Mouse (Mus musculus) urinary bladder, postnatal 4 days (tissue): ENCODE results near the gene Ddhd1.
"Not testable (repeated sequence)": the region's sequence is repeated elsewhere in the genome, so short reads cannot be mapped to it uniquely, and the experiment has no call there.

Experiments used
- DNase-seq, 2 experiments: peaks; one replicate each; pipeline ENCODE4 v3.0.0; 2021 to 2022; ENCODE audit warnings: low spot score in 2 of 2

Ddhd1 gene

GRCm38 (mm10) chr14:45580923-45581827 is 76.8 kb downstream of the Ddhd1 start:
- not testable (repeated sequence) for DNase-seq

GRCm38 (mm10) chr14:45566066-45566937 is 91.6 kb downstream of the Ddhd1 start:
- DNase-seq: peak; percentile 39 to 69

- DNase-seq: peak; percentile 56 to 72
Observed at GRCm38 (mm10) chr14:45565216-45566065, 92.5 kb downstream of the Ddhd1 start.

- peak; percentile 44 to 68 for DNase-seq
Observed at GRCm38 (mm10) chr14:45563577-45563976, 94.4 kb downstream of the Ddhd1 start.

GRCm38 (mm10) chr14:45561681-45562080 is 96.3 kb downstream of the Ddhd1 start:
- DNase-seq: no peak

- no peak for DNase-seq
Observed at GRCm38 (mm10) chr14:45559018-45559417, 98.9 kb downstream of the Ddhd1 start.

GRCm38 (mm10) chr14:45554336-45554735 is 103.6 kb downstream of the Ddhd1 start:
- DNase-seq: no peak

GRCm38 (mm10) chr14:45553854-45554253 is 104.1 kb downstream of the Ddhd1 start:
- DNase-seq: peak in 1 of 2 experiments; percentile 60

- no peak for DNase-seq
Observed at GRCm38 (mm10) chr14:45552431-45552830, 105.5 kb downstream of the Ddhd1 start.

GRCm38 (mm10) chr14:45551121-45551768 is 106.7 kb downstream of the Ddhd1 start:
- DNase-seq: no peak

- no peak for DNase-seq
Observed at GRCm38 (mm10) chr14:45550010-45550647, 107.8 kb downstream of the Ddhd1 start.

- no peak for DNase-seq
Observed at GRCm38 (mm10) chr14:45548118-45548517, 109.8 kb downstream of the Ddhd1 start.

- no peak for DNase-seq
Observed at GRCm38 (mm10) chr14:45544905-45545304, 113.0 kb downstream of the Ddhd1 start.

- DNase-seq: no peak
Observed at GRCm38 (mm10) chr14:45544026-45544425, 113.9 kb downstream of the Ddhd1 start.

GRCm38 (mm10) chr14:45539659-45540468 is 118.1 kb downstream of the Ddhd1 start:
- DNase-seq: peak; percentile 49 to 73
